Mouse (Mus musculus) lung, embryonic 16.5 days (tissue): ENCODE measurements around the gene Acmsd. TPM values are rescaled to one million over a fixed set of nuclear protein-coding genes. Genes with fewer than 3 reads are reported as not detected.

Experiments used
- polyA plus RNA-seq: library from polyadenylated mRNA; unstranded; fragments of >200 nt; fragmentation: Nextera tagmentation; extraction: Ambion mirVana; gene quantifications from 2 replicates; pipeline ENCODE4 v1.2.1, GENCODE M21; 2015

Gene Acmsd
- polyA plus RNA-seq, 1 experiment from 2014 or later, result 0.31 TPM

Other genes starting within 250 kb of the Acmsd start
- 2.0 and 3.3 TPM in 2 replicates for gene Tmem163, start 49.9 kb upstream of the Acmsd start, polyA plus RNA-seq
- gene Ccnt2, start 44.8 kb downstream of the Acmsd start, polyA plus RNA-seq, result 82.3 and 86.8 TPM in 2 replicates
- 0.82 and 1.0 TPM in 2 replicates for gene Map3k19, start 125.6 kb downstream of the Acmsd start, polyA plus RNA-seq
- 23.2 and 23.7 TPM in 2 replicates for gene Rab3gap1, start 139.4 kb downstream of the Acmsd start, polyA plus RNA-seq